Mouse (Mus musculus) liver, adult 2 months (tissue): ENCODE measurements at regions not wholly inside any gene's neighbourhood (a gene's known extent, or its start where the extent isn't known, plus 50 kb on each side); places are given as distances from the start of the nearest gene placed in this dataset.
A peak's percentile ranks its signal among the peaks of the same experiment; 100 is the strongest.

Experiments
- DNase-seq: peaks from one replicate; pipeline ENCODE4 v3.0.0-alpha.2; 2011; ENCODE audit warnings: low read depth, low spot score; ENCODE audit errors: extremely low read depth
- H3K27ac ChIP-seq: fragments of 200-500 bp; replicated peaks from 2 replicates; pipeline ENCODE4 v1.5.1; 2012; ENCODE audit warnings: low read depth, mild to moderate bottlenecking, control low read depth, inconsistent platforms, low read length; ENCODE audit not compliant: insufficient read depth
- H3K27me3 ChIP-seq: fragments of 200-500 bp; 2 replicates; pipeline ENCODE4 v1.6.1; 2012; ENCODE audit warnings: mild to moderate bottlenecking, moderate library complexity, low read length, inconsistent platforms; ENCODE audit not compliant: control insufficient read depth, insufficient read depth
- H3K36me3 ChIP-seq: fragments of 200-500 bp; 2 replicates; pipeline ENCODE4 v1.6.1; 2012; ENCODE audit warnings: low read length, inconsistent platforms; ENCODE audit not compliant: control insufficient read depth, insufficient read depth
- H3K4me1 ChIP-seq: fragments of 200-500 bp; 2 replicates; pipeline ENCODE4 v1.6.1; 2011; ENCODE audit warnings: low read length; ENCODE audit not compliant: control insufficient read depth, insufficient read depth
- H3K4me3 ChIP-seq: fragments of 200-500 bp; 2 replicates; pipeline ENCODE4 v1.5.1; 2011; ENCODE audit warnings: low read depth, mild to moderate bottlenecking, control low read depth, low read length, moderate library complexity; ENCODE audit not compliant: insufficient read depth
- H3K79me2 ChIP-seq: fragments of 200-500 bp; 2 replicates; pipeline ENCODE4 v1.6.1; 2012; ENCODE audit warnings: inconsistent platforms, mild to moderate bottlenecking, low read length, moderate library complexity; ENCODE audit not compliant: control insufficient read depth, insufficient read depth
- H3K9ac ChIP-seq: fragments of 200-500 bp; 2 replicates; pipeline ENCODE4 v1.6.1; 2012; ENCODE audit warnings: low read depth, mild to moderate bottlenecking, control low read depth, inconsistent platforms, low read length
- CTCF ChIP-seq: fragments of 200-500 bp; IDR thresholded peaks from 2 replicates; pipeline ENCODE4 v1.5.1; 2011; ENCODE audit warnings: low read depth, low read length, control low read depth
- POLR2A ChIP-seq: fragments of 200-500 bp; IDR thresholded peaks from 2 replicates; pipeline ENCODE4 v1.6.1; 2011; ENCODE audit warnings: low read length, control low read depth; ENCODE audit not compliant: insufficient read depth; ENCODE audit errors: extremely low read depth
- WGBS: fragments of 180-500 bp; shearing (Covaris S2); methylation state at CpG from one replicate; pipeline ENCODE4 v1.1.7; 2018; 5-methylcytosine and 5-hydroxymethylcytosine counted together

DNA sequence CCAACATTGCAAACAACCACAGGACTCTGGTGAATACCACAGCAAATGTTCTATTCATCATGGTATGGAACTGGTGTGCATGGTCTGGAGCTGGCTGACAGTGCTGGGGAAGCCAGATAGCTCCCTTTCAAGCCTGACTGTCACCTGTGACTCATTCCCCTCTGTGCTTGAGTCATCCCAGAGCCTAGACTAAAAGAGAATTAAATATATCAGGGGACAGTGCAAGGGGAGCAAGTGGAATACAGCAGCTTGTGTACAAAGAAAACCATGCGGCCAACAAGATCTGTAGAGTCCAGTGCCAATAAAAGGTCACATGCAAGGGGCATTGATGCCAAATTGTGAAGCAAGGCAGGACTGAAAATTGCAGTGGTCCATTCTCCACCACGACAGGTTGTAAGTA, 117.7 kb downstream of the Pah start:
- H3K27me3 ChIP-seq: no peaks in the 10 kb centered on the region
- H3K36me3 ChIP-seq: no peaks in the 10 kb centered on the region
- 40% methylated on average over 2 of the region's 2 CpGs for WGBS
- TF ChIP-seq POLR2A: no peak
- TF ChIP-seq CTCF: no peak
- no peak overlapping the region for H3K27ac ChIP-seq
- H3K4me1 ChIP-seq: no peaks in the 10 kb centered on the region
- H3K79me2 ChIP-seq: no peaks in the 10 kb centered on the region
- no peak overlapping the region for H3K4me3 ChIP-seq
- DNase-seq: peak; percentile 38
- no peak overlapping the region for H3K9ac ChIP-seq

DNA sequence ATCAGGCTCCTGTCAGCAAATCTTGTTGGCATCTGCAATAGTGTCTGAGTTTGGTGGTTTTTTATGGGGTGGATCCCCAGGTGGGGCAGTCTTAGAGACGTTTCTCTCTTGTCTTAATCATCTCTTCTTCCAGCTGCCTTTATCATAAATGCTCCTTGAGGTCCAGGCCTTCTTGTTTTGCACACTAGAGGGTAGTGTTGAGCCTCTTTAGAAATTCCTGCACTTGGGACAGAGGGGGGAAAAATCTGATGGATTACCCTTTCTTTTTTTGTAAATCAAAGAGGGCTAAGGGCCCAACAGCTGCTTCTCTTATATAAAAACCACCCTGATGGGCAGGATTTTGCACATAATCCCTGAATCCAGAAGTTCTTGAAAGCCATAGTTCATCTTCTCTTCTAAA, 127.5 kb downstream of the Pah start:
- Histone ChIP-seq H3K36me3 (no peaks in the 10 kb centered on the region), H3K27me3 (no peaks in the 10 kb centered on the region), H3K27ac (no peak overlapping the region), H3K9ac (no peak overlapping the region), H3K4me3 (no peak overlapping the region), H3K4me1 (no peaks in the 10 kb centered on the region), H3K79me2 (no peaks in the 10 kb centered on the region)
- WGBS: 17% methylated on average over 1 of the region's 1 CpGs
- DNase-seq: peak; percentile 21
- no peak for TF ChIP-seq POLR2A
- no peak for TF ChIP-seq CTCF

DNA sequence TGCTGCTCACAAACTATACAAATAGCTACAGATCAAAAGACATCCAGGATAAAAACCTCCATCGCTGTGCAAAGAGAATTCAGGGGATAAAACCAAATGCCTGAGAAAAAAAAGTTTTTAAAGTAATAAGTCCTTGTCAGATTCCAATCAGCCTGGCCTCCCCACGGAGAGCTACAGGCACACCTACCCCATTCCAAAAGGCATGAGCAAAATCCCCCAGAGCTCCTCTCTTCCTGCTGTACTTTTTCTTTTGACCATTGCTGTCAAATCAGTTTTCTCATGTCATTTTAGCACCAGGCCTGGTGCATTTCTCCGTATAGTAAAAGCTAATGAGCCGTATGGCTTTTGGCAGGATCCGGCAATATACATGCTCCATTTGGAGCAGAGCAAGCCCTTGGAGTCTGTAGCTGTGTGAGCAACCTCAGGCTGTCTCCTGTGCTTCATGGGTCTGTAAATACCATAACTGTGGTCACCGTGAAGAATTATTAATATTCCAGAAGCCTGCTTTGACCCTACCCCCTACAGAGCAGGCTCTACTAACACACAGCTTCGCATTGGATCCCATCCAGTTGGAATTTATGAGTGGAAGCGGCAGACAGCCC, 130.6 kb downstream of the Pah start:
- Histone ChIP-seq H3K27ac (no peak overlapping the region), H3K4me1 (no peaks in the 10 kb centered on the region), H3K9ac (no peak overlapping the region), H3K4me3 (no peak overlapping the region), H3K36me3 (no peaks in the 10 kb centered on the region), H3K27me3 (no peaks in the 10 kb centered on the region), H3K79me2 (no peaks in the 10 kb centered on the region)
- TF ChIP-seq POLR2A: no peak
- TF ChIP-seq CTCF: no peak
- no peak for DNase-seq
- 90% methylated on average over 8 of the region's 8 CpGs for WGBS

DNA sequence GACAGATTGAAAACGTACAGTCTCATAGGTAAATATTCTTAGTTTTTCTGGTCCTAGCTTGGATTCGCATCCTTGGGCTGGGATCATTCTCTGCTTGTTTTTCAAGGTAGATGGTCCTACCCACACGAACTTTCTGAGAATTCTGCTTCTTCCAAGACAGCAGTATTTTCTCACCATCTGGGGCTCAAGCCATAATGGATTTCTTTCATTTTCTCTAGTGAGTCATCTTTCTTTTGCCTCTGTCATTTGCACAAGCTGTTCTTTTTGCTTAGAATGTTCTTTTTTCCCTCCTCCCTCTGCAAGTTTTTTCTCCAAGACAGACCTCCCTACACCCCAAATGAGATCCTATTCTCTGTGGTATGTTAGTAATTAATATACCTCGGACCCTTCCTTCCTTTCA, 132.5 kb downstream of the Pah start:
- WGBS: 85% methylated on average over 4 of the region's 4 CpGs
- Histone ChIP-seq H3K4me3 (no peak overlapping the region), H3K9ac (no peak overlapping the region), H3K79me2 (no peaks in the 10 kb centered on the region), H3K27me3 (no peaks in the 10 kb centered on the region), H3K4me1 (no peaks in the 10 kb centered on the region), H3K36me3 (no peaks in the 10 kb centered on the region), H3K27ac (no peak overlapping the region)
- DNase-seq: no peak
- TF ChIP-seq POLR2A (no peak), CTCF (no peak)

DNA sequence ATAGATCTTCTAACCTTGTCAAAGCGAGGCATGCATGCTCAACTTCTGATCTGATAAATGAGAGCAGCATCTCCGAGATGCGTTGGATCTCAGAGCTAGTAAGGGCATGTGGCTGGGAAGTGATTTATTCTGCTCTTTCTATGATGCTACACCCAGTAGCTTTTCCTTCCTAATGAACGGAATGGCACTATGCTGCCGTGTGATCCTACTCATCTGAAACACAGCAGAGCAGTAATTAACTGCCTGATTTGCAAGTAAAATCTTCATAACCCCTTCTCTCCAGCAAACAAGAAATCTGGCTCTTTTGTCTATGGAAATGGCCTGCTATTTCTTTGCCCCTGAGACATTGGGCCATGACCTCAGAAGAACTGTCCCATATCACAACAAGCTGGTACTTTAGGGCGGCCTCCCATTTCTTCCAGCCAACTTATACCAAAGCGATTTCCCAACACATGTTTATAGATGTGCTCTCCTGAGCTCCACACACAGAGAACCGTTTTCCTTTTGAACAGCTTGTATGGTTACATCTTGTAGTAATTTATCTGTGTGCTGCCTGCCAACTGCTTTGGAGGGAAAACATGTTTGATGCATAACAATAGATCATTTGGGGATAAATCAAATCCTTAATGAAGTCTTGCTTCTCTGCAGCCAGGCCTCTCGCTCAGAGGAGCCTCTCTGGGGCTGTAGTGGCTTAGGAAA, 144.6 kb downstream of the Pah start:
- 87% methylated on average over 9 of the region's 9 CpGs for WGBS
- TF ChIP-seq CTCF (no peak), POLR2A (no peak)

DNA sequence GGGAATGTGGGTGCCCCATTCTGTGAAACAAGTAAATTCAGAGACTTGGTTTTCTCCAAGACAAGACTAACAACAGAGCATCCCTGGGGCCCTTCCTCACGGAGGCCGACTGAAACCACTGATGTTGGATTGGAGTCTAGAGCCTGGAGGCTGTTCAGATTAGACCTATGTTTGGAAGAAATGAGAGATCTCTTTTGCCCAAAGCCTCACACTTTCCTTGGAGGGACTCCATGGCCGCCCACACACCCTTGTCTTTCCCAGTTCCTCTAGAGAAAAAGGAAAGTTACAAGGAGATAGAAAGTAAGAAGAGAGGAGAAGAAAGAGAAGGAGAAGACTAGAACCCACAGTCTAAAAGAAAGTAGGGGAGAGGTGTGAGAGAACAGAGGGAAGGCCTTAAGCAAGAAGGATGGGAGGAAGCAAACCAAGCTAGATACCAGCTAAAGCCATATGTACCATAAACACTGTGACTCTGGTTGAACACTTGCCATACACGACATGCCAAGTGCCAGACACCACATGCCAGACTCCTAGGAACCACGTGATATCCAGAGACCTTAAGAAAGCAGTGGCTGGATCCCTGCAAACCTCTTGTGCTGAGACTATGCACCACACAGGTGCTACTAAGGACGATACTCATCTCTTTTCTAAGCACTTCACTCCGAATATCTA, 145.3 kb downstream of the Pah start:
- no peak for TF ChIP-seq CTCF
- TF ChIP-seq POLR2A: no peak
- no peaks in the 10 kb centered on the region for H3K36me3 ChIP-seq
- no peak overlapping the region for H3K4me3 ChIP-seq
- DNase-seq: no peak
- no peaks in the 10 kb centered on the region for H3K4me1 ChIP-seq
- no peaks in the 10 kb centered on the region for H3K27me3 ChIP-seq
- WGBS: 83% methylated on average over 7 of the region's 7 CpGs
- H3K9ac ChIP-seq: no peak overlapping the region
- H3K27ac ChIP-seq: no peak overlapping the region
- H3K79me2 ChIP-seq: no peaks in the 10 kb centered on the region

More for the DNA sequence above, 144.6 kb downstream of the Pah start:
- H3K27me3 ChIP-seq: no peaks in the 10 kb centered on the region
- no peaks in the 10 kb centered on the region for H3K79me2 ChIP-seq
- DNase-seq: no peak
- H3K27ac ChIP-seq: no peak overlapping the region
- H3K9ac ChIP-seq: no peak overlapping the region
- H3K36me3 ChIP-seq: no peaks in the 10 kb centered on the region
- H3K4me3 ChIP-seq: no peak overlapping the region
- no peaks in the 10 kb centered on the region for H3K4me1 ChIP-seq
